Mouse (Mus musculus): Measurements from ENCODE around the gene Bves. TPM values are rescaled to one million over a fixed set of nuclear protein-coding genes. Genes with fewer than 3 reads are reported as not detected.
"Not testable (repeated sequence)": the region's sequence is repeated elsewhere in the genome, so short reads cannot be mapped to it uniquely, and the experiment has no call there.

The Bves gene
- polyA plus RNA-seq (2012; rRNA removed) (4.2 and 5.0 TPM in 2 replicates), polyA plus RNA-seq (2014; fragmentation: Nextera tagmentation; extraction: Ambion mirVana) (3.4 and 3.5 TPM in 2 replicates)

- TF ChIP-seq POLR2A (IDR thresholded peaks at IDR 0.05; ENCODE audit: borderline replicate concordance, extremely low read depth, insufficient read depth, insufficient read length): no peak
- peak; percentile 40 for DNase-seq (ENCODE audit: low spot score)
- Histone ChIP-seq H3K27me3 (ENCODE audit: control insufficient read depth, insufficient read depth, low read length) (no peaks in the 10 kb centered on the region), H3K4me1 (ENCODE audit: control insufficient read depth, insufficient read depth, low read length) (0 out of 2 replicates have a peak, but pooled peaks cover 3% of the 10 kb centered on the region), H3K9me3 (ENCODE audit: control insufficient read depth, low read length) (no peaks in the 10 kb centered on the region), H3K9ac (ENCODE audit: low read depth, low read length, severe bottlenecking) (peak within 1 kb of the TSS; percentile 73), H3K27ac (replicated peaks; ENCODE audit: low read depth, low read length) (0 out of 2 replicates have a peak within 1 kb of the TSS, but pooled peaks have one; percentile 26), H3K4me3 (replicated peaks; ENCODE audit: low read length) (peak within 1 kb of the TSS; percentile 70), H3K36me3 (ENCODE audit: control insufficient read depth, insufficient read depth, low read length) (no peaks in the 10 kb centered on the region), H3K4me2 (replicated peaks; ENCODE audit: low read depth, low read length, severe bottlenecking) (peak within 1 kb of the TSS; percentile 86)
- peak; percentile 77 for ATAC-seq (ENCODE audit: low FRiP score, low read depth)
- 1% methylated on average over 78 of the region's 116 CpGs for WGBS
These were observed at the start of gene Bves for GRCm38 (mm10) chr10:45335434-45336422. Gene Bves (plus strand): TSS chr10:45335772.

DNA sequence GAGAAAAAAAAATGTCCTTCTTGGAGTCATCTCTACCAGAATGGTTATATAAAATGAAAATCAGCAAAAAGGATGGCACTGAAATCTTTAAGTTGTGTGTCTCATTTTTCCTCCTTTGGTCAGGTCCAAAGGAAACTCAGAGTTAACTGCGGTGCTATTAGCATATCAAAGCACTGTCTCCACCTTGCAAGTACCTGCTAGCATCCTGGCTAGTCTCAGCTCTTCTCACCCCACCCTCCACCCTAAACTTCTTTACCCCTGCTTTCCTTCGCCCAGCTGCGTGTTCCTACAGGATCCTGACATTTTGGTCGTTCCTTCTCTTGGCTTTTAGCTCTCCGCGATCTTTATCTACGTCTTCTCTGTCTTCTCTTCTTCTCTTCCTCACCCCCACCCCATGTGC, 47.2 kb upstream of the Bves start:
- Histone ChIP-seq H3K4me2 (replicated peaks; ENCODE audit: low read depth, low read length, severe bottlenecking) (no peak overlapping the region), H3K27ac (replicated peaks; ENCODE audit: low read depth, low read length) (no peak overlapping the region), H3K36me3 (ENCODE audit: control insufficient read depth, insufficient read depth, low read length) (no peaks in the 10 kb centered on the region), H3K4me1 (ENCODE audit: control insufficient read depth, insufficient read depth, low read length) (peaks cover 3% of the 10 kb centered on the region), H3K9ac (ENCODE audit: low read depth, low read length, severe bottlenecking) (no peak overlapping the region), H3K4me3 (replicated peaks; ENCODE audit: low read length) (no peak overlapping the region), H3K27me3 (ENCODE audit: control insufficient read depth, insufficient read depth, low read length) (peaks cover 21% of the 10 kb centered on the region), H3K9me3 (ENCODE audit: control insufficient read depth, low read length) (no peaks in the 10 kb centered on the region)
- WGBS: 36% methylated on average over 7 of the region's 7 CpGs
- ATAC-seq (ENCODE audit: low FRiP score, low read depth): no peak
- no peak for TF ChIP-seq POLR2A (IDR thresholded peaks at IDR 0.05; ENCODE audit: borderline replicate concordance, extremely low read depth, insufficient read depth, insufficient read length)
- no peak for DNase-seq (ENCODE audit: low spot score)

DNA sequence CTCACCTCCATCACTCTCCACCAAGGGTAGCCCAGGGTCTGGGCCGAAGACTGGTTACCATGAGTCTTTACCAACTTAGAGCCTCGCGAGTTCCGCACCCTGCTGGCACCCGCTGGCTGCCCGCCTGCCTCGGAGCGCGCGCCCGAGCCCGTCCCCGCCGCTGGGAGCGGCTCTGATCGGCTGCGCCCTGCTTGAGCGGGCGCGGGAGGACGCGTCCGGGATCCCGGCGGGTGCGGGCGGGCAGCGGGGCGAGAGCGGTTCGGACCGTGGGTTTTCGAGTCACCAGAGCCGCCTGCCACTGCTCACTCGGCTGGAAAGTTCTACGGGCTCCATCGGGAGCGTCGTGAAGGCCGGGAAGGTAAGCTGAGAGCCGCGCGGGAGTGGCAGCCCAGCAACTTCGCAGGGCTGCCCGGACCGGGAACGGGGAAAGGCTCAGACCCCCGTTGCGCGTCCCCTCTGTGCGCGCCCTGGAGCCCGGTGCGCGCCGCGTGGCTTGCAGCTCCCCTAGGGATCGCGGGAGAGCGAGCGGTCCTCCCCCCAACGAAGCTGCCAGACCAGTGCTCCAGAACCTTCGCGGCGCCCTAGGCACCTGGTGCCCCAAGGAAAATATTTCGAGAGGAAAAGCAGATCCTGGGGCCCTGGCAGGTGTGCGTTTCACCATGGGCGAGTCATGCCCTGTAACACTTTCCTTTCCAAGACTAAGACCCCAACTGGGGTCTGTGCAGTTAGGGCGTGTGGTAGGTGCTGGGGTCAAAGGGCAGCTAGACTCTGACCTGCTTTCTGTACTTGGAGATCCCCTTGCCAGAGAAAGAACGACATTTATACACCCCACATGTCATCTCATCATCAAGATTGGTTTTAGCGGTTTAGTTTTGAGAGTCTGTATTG, 46.1 kb upstream of the Bves start:
- WGBS: 1% methylated on average over 63 of the region's 71 CpGs

GRCm38 (mm10) chr10:45290618-45291017, 45.0 kb upstream of the Bves start:
- WGBS: 64% methylated on average over 5 of the region's 5 CpGs
- Histone ChIP-seq H3K27ac (replicated peaks; ENCODE audit: low read depth, low read length) (no peak overlapping the region), H3K9ac (ENCODE audit: low read depth, low read length, severe bottlenecking) (no peak overlapping the region), H3K36me3 (ENCODE audit: control insufficient read depth, insufficient read depth, low read length) (no peaks in the 10 kb centered on the region), H3K4me2 (replicated peaks; ENCODE audit: low read depth, low read length, severe bottlenecking) (no peak overlapping the region), H3K4me1 (ENCODE audit: control insufficient read depth, insufficient read depth, low read length) (peaks cover 3% of the 10 kb centered on the region), H3K4me3 (replicated peaks; ENCODE audit: low read length) (no peak overlapping the region), H3K27me3 (ENCODE audit: control insufficient read depth, insufficient read depth, low read length) (peaks cover 21% of the 10 kb centered on the region), H3K9me3 (ENCODE audit: control insufficient read depth, low read length) (no peaks in the 10 kb centered on the region)
- ATAC-seq (ENCODE audit: low FRiP score, low read depth): no peak
- TF ChIP-seq POLR2A (IDR thresholded peaks at IDR 0.05; ENCODE audit: borderline replicate concordance, extremely low read depth, insufficient read depth, insufficient read length): no peak
- DNase-seq (ENCODE audit: low spot score): no peak

More for the DNA sequence above, 46.1 kb upstream of the Bves start:
- no peak for TF ChIP-seq POLR2A (IDR thresholded peaks at IDR 0.05; ENCODE audit: borderline replicate concordance, extremely low read depth, insufficient read depth, insufficient read length)
- H3K36me3 ChIP-seq (ENCODE audit: control insufficient read depth, insufficient read depth, low read length): no peaks in the 10 kb centered on the region
- no peak for DNase-seq (ENCODE audit: low spot score)
- H3K9me3 ChIP-seq (ENCODE audit: control insufficient read depth, low read length): no peaks in the 10 kb centered on the region
- peak overlapping the region; percentile 62 for H3K9ac ChIP-seq (ENCODE audit: low read depth, low read length, severe bottlenecking)
- peak; percentile 71; the same call in 1 of the 2 replicates for ATAC-seq (ENCODE audit: low FRiP score, low read depth)
- H3K27ac ChIP-seq (replicated peaks; ENCODE audit: low read depth, low read length): no peak overlapping the region
- H3K4me3 ChIP-seq (replicated peaks; ENCODE audit: low read length): peak overlapping the region; percentile 61
- peaks cover 21% of the 10 kb centered on the region for H3K27me3 ChIP-seq (ENCODE audit: control insufficient read depth, insufficient read depth, low read length)
- peak overlapping the region; percentile 96 for H3K4me2 ChIP-seq (replicated peaks; ENCODE audit: low read depth, low read length, severe bottlenecking)
- peaks cover 3% of the 10 kb centered on the region for H3K4me1 ChIP-seq (ENCODE audit: control insufficient read depth, insufficient read depth, low read length)

- H3K27me3 ChIP-seq (ENCODE audit: control insufficient read depth, insufficient read depth, low read length): peaks cover 21% of the 10 kb centered on the region
- 57% methylated on average over 4 of the region's 4 CpGs for WGBS
- not testable (repeated sequence) for H3K9ac ChIP-seq (ENCODE audit: low read depth, low read length, severe bottlenecking); H3K9me3 ChIP-seq (ENCODE audit: control insufficient read depth, low read length); H3K4me3 ChIP-seq (replicated peaks; ENCODE audit: low read length); H3K27ac ChIP-seq (replicated peaks; ENCODE audit: low read depth, low read length); H3K36me3 ChIP-seq (ENCODE audit: control insufficient read depth, insufficient read depth, low read length); ATAC-seq (ENCODE audit: low FRiP score, low read depth); H3K4me2 ChIP-seq (replicated peaks; ENCODE audit: low read depth, low read length, severe bottlenecking); DNase-seq (ENCODE audit: low spot score); H3K4me1 ChIP-seq (ENCODE audit: control insufficient read depth, insufficient read depth, low read length)
These were observed 43.4 kb upstream of the Bves start for GRCm38 (mm10) chr10:45292159-45292558.
